Mouse (Mus musculus) neural tube, embryonic 15.5 days (tissue): ENCODE measurements at regions not wholly inside any gene's neighbourhood (a gene's known extent, or its start where the extent isn't known, plus 50 kb on each side); places are given as distances from the start of the nearest gene placed in this dataset.

Experiments
- ATAC-seq: fragments of 200-750 bp; cut with Nextera tagmentation; 2 replicates; pipeline ENCODE4 v1.8.0; 2017; ENCODE audit warnings: mild to moderate bottlenecking, moderate TSS enrichment, moderate library complexity; ENCODE audit not compliant: low FRiP score
- H3K27ac ChIP-seq: fragments of 300-500 bp; sonication (generic); replicated peaks from 2 replicates; pipeline ENCODE4 v1.5.1; 2015; ENCODE audit warnings: mild to moderate bottlenecking, inconsistent platforms
- H3K27me3 ChIP-seq: fragments of 300-500 bp; sonication (generic); replicated peaks from 2 replicates; pipeline ENCODE4 v1.6.1; 2015; ENCODE audit warnings: inconsistent platforms
- H3K36me3 ChIP-seq: fragments of 300-500 bp; sonication (generic); 2 replicates; pipeline ENCODE4 v1.6.1; 2015; ENCODE audit warnings: inconsistent platforms
- H3K4me1 ChIP-seq: fragments of 300-500 bp; sonication (generic); 2 replicates; pipeline ENCODE4 v1.6.1; 2015; ENCODE audit warnings: inconsistent platforms
- H3K4me2 ChIP-seq: fragments of 300-500 bp; sonication (generic); 2 replicates; pipeline ENCODE4 v1.6.1; 2015; ENCODE audit warnings: inconsistent platforms, mild to moderate bottlenecking, moderate library complexity
- H3K4me3 ChIP-seq: fragments of 300-500 bp; sonication (generic); replicated peaks from 2 replicates; pipeline ENCODE4 v1.5.1; 2015; ENCODE audit warnings: mild to moderate bottlenecking, inconsistent platforms
- H3K9ac ChIP-seq: fragments of 300-500 bp; sonication (generic); replicated peaks from 2 replicates; pipeline ENCODE4 v1.6.1; 2015; ENCODE audit warnings: mild to moderate bottlenecking, inconsistent platforms
- H3K9me3 ChIP-seq: fragments of 300-500 bp; sonication (generic); replicated peaks from 2 replicates; pipeline ENCODE4 v1.6.1; 2016; ENCODE audit warnings: inconsistent platforms
- WGBS: fragments of 180-500 bp; shearing (Covaris S2); methylation state at CpG from one replicate; pipeline ENCODE4 v1.1.7; 2015; ENCODE audit warnings: mixed read lengths; 5-methylcytosine and 5-hydroxymethylcytosine counted together

DNA sequence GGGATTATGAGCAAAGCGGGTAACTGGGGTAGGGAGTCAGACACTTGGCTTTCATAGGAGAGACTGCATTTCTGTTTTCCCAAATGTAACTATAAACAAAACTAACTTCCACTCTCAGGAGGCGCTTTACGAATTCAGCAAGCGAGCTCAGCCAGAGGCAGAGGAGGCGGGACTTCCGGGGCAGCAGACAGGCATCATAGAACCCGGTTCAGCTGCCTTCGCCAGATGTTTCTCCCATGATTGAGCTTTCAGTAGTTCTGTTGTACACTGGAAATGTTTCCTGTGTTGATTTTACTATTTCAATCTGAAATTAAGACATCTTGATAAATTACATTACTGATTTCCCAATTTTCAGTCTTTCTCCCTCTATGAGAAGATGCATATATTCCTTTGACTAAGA, 92.9 kb downstream of the Zfp365 start:
- no peak overlapping the region for H3K4me3 ChIP-seq
- H3K27me3 ChIP-seq: no peaks in the 10 kb centered on the region
- H3K9me3 ChIP-seq: no peaks in the 10 kb centered on the region
- no peak overlapping the region for H3K27ac ChIP-seq
- 86% methylated on average over 8 of the region's 8 CpGs for WGBS
- no peak for ATAC-seq
- no peak overlapping the region for H3K4me2 ChIP-seq
- H3K36me3 ChIP-seq: no peaks in the 10 kb centered on the region
- H3K9ac ChIP-seq: no peak overlapping the region
- H3K4me1 ChIP-seq: no peaks in the 10 kb centered on the region

DNA sequence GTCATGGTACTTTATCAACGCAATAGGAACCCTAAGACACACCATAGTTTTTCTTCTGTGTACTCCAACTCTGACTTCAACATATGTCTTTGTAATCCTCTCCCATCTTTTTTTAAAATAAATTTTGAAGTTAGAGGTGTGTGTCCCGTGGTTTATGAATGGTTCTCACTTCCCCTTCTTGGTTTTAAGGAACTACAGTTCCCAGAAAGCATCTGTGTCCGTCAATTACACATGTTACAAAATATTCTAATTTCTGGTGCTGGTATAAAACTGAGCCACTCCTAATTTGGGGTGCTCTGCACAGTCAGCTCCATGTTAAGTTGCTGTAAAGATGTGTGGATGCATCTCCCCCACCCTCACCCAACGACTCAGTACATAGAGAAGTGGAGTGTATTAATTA, 98.6 kb downstream of the Zfp365 start:
- no peaks in the 10 kb centered on the region for H3K9me3 ChIP-seq
- H3K27ac ChIP-seq: no peak overlapping the region
- no peak overlapping the region for H3K9ac ChIP-seq
- WGBS: 85% methylated on average over 4 of the region's 4 CpGs
- no peak overlapping the region for H3K4me2 ChIP-seq
- no peak overlapping the region for H3K4me3 ChIP-seq
- no peak for ATAC-seq
- H3K4me1 ChIP-seq: no peaks in the 10 kb centered on the region
- H3K27me3 ChIP-seq: no peaks in the 10 kb centered on the region
- H3K36me3 ChIP-seq: no peaks in the 10 kb centered on the region

DNA sequence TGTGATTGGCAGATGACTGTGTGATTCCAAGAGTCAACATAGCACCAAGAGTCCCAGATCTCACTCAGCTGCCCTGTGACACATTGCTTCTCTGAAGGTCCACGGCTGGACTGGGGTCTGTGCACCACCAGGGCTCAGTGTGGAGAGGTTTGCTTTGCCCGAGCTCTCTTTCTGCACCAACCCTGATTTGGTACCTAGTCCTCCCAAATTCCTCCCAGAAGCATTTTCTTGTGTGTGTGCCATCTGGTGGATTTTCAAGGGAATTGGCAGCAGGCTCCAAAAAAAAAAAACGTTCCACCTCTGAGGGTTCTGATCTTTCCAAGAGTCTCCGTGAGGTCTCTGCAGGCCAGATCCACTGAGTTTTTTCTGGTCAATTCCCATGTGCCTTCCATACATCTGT, 107.3 kb downstream of the Zfp365 start:
- H3K27ac ChIP-seq: no peak overlapping the region
- no peaks in the 10 kb centered on the region for H3K36me3 ChIP-seq
- H3K9me3 ChIP-seq: no peaks in the 10 kb centered on the region
- no peak overlapping the region for H3K9ac ChIP-seq
- ATAC-seq: no peak
- no peak overlapping the region for H3K4me3 ChIP-seq
- WGBS: 34% methylated on average over 4 of the region's 4 CpGs
- no peaks in the 10 kb centered on the region for H3K27me3 ChIP-seq
- no peak overlapping the region for H3K4me2 ChIP-seq
- no peaks in the 10 kb centered on the region for H3K4me1 ChIP-seq

DNA sequence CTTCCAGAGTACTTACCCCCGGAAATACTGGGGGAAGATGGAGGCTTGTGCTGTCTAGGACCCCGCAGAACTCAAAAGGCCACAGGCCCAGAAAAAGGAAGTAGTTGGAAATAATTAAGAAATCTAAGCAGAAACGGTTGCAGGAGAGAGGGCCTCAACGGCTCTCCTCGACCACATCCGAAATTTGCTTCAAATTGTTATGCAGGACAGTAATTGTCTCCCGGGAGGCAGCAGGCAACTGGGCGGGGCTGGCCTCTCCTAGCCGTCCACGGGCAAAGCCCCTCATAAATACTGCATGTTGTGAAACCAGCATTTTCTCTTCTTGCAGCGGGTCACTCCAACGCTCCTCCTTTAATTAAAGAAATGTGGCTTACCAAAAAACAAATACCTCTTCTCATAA, 107.8 kb downstream of the Zfp365 start:
- ATAC-seq: no peak
- Histone ChIP-seq H3K27me3 (no peaks in the 10 kb centered on the region), H3K4me2 (no peak overlapping the region), H3K4me3 (no peak overlapping the region), H3K36me3 (no peaks in the 10 kb centered on the region), H3K9me3 (no peaks in the 10 kb centered on the region), H3K27ac (no peak overlapping the region), H3K4me1 (no peaks in the 10 kb centered on the region), H3K9ac (no peak overlapping the region)
- WGBS: 37% methylated on average over 12 of the region's 12 CpGs

DNA sequence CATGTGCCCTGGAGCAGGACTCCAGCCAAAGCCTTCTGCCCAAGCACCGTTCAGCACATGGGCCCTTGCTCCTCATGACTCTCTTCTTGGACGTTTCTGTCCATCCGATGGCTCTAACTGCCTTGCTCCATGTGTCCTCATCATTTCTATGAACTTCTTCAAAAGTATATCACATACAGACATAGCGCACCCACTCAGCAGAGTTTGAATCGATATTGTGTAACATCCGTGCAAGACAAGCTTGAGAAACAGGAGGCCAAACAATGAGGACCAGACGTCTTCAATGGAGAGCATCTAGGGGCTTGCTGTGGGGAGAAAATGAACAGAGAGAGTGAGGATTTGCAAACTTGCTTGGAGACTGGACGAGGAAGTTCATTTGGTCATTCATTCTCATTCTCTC, 110.3 kb downstream of the Zfp365 start:
- H3K4me2 ChIP-seq: no peak overlapping the region
- no peaks in the 10 kb centered on the region for H3K9me3 ChIP-seq
- H3K27ac ChIP-seq: no peak overlapping the region
- H3K27me3 ChIP-seq: no peaks in the 10 kb centered on the region
- no peak overlapping the region for H3K9ac ChIP-seq
- no peak for ATAC-seq
- H3K4me3 ChIP-seq: no peak overlapping the region
- no peaks in the 10 kb centered on the region for H3K4me1 ChIP-seq
- H3K36me3 ChIP-seq: no peaks in the 10 kb centered on the region
- WGBS: 91% methylated on average over 8 of the region's 8 CpGs

DNA sequence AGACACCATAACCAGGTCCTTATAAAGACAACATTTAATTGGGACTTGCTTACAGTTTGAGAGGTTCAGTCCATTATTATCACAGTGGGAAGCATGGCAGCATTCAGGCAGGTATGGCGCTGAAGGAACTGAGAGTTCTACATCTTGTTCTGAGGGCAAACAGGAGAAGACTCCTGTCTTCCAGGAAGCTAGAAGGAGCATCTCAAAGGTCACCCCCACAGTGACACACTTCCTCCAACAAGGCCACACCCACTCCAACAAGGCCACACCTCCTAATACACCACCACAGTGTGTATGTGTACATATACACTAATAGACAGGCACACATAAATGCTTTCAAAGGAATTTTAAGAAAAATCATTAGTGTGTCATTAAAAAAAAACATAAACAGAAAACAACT, 110.8 kb downstream of the Zfp365 start:
- WGBS: 92% methylated on average over 1 of the region's 1 CpGs
- Histone ChIP-seq H3K27ac (no peak overlapping the region), H3K4me2 (no peak overlapping the region), H3K4me1 (no peaks in the 10 kb centered on the region), H3K27me3 (no peaks in the 10 kb centered on the region), H3K9me3 (no peaks in the 10 kb centered on the region), H3K36me3 (no peaks in the 10 kb centered on the region), H3K4me3 (no peak overlapping the region), H3K9ac (no peak overlapping the region)
- no peak for ATAC-seq

DNA sequence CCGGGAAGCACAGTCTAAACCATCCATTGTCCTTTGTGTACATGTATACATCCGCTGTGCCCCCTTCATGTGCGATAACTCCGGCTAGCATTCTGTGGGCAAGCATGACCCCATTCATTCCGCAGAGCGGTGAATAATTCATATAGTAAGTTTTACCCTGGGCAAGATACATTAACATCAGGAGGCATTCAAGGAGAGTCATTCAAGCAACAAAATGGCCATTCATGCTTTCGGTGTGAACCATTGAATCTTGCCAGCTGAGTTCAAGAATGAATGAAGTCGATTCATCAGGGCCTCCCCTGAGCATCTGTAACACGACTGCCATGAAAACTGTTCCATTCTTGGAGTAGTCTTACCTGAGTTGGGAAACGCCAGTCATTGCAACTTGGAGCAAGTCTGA, 113.5 kb downstream of the Zfp365 start:
- 34% methylated on average over 10 of the region's 10 CpGs for WGBS
- no peak overlapping the region for H3K4me3 ChIP-seq
- H3K9me3 ChIP-seq: no peaks in the 10 kb centered on the region
- H3K4me1 ChIP-seq: no peaks in the 10 kb centered on the region
- ATAC-seq: no peak
- H3K4me2 ChIP-seq: no peak overlapping the region
- no peak overlapping the region for H3K9ac ChIP-seq
- H3K27ac ChIP-seq: no peak overlapping the region
- H3K36me3 ChIP-seq: no peaks in the 10 kb centered on the region
- no peaks in the 10 kb centered on the region for H3K27me3 ChIP-seq

DNA sequence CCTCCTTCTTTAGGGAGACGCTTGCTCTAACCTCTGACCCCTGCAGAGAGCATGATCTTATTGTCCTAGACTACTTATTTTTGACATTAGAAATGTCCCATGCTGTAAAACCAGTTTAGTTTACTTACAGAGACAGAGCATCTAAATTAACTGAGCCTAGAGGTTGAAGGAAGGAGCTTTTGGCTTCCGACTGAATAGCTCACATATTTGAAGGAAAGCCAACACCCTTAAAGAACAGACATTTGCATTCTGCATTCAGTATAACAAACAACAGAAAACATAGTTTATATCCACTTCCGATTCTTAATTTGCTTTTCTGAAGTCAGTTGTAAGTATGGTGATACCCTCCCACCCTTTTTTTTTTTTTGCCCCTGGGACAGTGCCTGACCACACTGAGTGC, 119.3 kb downstream of the Zfp365 start:
- Histone ChIP-seq H3K9ac (no peak overlapping the region), H3K4me2 (no peak overlapping the region), H3K9me3 (no peaks in the 10 kb centered on the region), H3K4me1 (no peaks in the 10 kb centered on the region), H3K36me3 (no peaks in the 10 kb centered on the region), H3K4me3 (no peak overlapping the region), H3K27me3 (no peaks in the 10 kb centered on the region), H3K27ac (no peak overlapping the region)
- no peak for ATAC-seq
- 75% methylated on average over 3 of the region's 3 CpGs for WGBS

DNA sequence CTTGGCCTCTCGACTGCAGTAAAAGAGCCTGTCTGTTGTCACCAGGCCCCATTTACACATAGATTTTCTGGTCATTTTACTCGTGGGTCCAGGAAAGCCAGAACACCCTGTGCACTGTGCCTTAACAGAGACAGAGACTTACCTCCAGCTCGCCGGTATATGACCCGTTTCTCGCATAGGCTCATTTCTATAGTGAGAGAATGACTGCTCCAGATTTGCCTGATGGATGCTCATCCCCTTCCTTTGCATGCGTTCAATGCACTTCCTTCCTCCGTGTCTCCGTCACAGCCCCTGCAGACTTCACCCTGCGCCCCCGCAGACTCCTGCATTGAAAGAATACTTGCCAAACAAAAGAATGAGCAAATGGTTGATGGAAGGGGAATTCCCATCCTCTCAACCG, 122.8 kb downstream of the Zfp365 start:
- 81% methylated on average over 12 of the region's 12 CpGs for WGBS
- H3K4me2 ChIP-seq: no peak overlapping the region
- H3K9me3 ChIP-seq: no peaks in the 10 kb centered on the region
- ATAC-seq: no peak
- H3K36me3 ChIP-seq: no peaks in the 10 kb centered on the region
- H3K4me1 ChIP-seq: no peaks in the 10 kb centered on the region
- no peaks in the 10 kb centered on the region for H3K27me3 ChIP-seq
- no peak overlapping the region for H3K27ac ChIP-seq
- H3K9ac ChIP-seq: no peak overlapping the region
- no peak overlapping the region for H3K4me3 ChIP-seq

DNA sequence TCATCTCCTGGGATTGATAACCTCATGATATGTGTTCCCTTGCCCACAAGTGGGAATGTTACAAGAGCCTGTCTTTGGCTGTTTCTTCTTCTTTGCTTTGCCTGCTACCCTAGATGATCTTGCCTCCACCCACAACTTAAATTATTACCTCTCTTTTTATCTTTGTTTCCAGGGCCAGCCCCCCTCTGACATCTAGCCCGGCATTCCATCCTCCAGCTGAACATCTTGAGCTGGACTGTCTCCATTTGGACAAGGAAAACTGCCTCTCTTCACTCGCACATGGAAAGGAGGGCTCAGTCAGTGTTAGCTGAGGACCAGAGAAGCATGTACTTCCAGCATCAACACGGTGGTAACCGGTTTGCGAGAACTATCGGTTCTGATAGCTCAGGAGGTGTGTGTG, 124.3 kb downstream of the Zfp365 start:
- ATAC-seq: no peak
- H3K36me3 ChIP-seq: no peaks in the 10 kb centered on the region
- H3K4me3 ChIP-seq: no peak overlapping the region
- no peak overlapping the region for H3K4me2 ChIP-seq
- H3K4me1 ChIP-seq: no peaks in the 10 kb centered on the region
- H3K27me3 ChIP-seq: no peaks in the 10 kb centered on the region
- H3K27ac ChIP-seq: no peak overlapping the region
- 83% methylated on average over 6 of the region's 6 CpGs for WGBS
- H3K9me3 ChIP-seq: no peaks in the 10 kb centered on the region
- no peak overlapping the region for H3K9ac ChIP-seq

DNA sequence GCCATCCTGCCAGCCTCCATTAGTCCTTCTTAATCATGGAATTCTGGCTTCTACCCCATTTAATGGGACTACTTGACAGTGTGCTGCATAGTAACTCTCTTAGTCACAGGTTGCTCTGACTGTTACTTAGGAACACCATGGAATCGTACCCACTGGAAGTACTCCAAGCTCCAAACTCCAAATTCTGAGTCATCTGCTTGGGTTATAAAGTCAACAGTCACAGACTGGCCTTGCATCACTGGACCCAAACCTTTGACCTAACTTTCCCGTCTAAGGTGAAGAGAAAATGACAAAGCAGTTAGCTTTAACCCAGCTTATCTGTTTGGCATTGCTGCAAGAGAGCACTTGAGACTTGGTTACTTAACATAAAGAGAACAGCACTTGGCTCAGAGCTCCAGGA, 126.9 kb downstream of the Zfp365 start:
- Histone ChIP-seq H3K4me1 (no peaks in the 10 kb centered on the region), H3K4me2 (no peak overlapping the region), H3K4me3 (no peak overlapping the region), H3K9ac (no peak overlapping the region), H3K36me3 (no peaks in the 10 kb centered on the region), H3K27me3 (no peaks in the 10 kb centered on the region), H3K9me3 (no peaks in the 10 kb centered on the region), H3K27ac (no peak overlapping the region)
- WGBS: 79% methylated on average over 2 of the region's 2 CpGs
- no peak for ATAC-seq

DNA sequence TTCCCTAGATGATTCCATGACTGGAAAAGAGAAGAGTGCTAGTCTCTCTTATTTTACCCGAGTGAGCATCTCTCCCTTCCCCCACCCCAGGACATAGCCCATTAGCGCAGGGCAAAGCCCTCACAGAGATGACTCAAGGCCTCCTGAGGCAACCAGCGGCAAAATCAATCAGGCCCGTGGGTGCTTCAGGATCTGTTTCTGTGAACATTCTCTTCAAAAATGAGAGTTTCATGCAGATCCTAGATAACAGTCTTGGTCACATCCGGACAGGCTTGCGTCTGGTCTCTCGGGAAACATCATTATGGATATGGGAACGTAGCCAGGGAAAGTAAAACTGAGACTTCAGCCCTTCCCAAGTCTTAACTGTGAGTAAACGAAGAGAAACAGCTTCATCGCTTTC, 134.1 kb downstream of the Zfp365 start:
- Histone ChIP-seq H3K9me3 (no peaks in the 10 kb centered on the region), H3K9ac (no peak overlapping the region), H3K4me3 (no peak overlapping the region), H3K36me3 (no peaks in the 10 kb centered on the region), H3K4me1 (no peaks in the 10 kb centered on the region), H3K27ac (no peak overlapping the region), H3K4me2 (no peak overlapping the region), H3K27me3 (no peaks in the 10 kb centered on the region)
- ATAC-seq: no peak
- WGBS: 82% methylated on average over 10 of the region's 10 CpGs

DNA sequence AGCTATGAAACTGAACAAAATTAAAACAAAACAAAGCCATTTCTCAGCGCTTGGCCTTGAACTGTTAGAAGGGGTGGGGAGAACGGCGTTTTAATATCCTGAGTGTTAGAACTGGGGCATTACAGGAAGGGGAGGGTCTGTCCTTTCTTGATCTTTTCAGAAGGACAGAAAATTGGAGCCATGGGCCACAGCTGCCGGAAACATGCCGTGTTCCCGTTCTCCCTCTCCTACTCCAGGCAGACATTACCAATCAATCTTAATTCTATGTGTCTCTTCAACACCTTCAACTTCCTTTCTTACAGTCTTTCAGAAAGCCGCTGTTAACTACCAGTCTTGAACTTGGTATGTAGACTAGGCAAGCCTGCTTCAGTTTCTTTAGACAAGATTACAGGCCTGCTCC, 134.7 kb downstream of the Zfp365 start:
- H3K27ac ChIP-seq: no peak overlapping the region
- ATAC-seq: no peak
- H3K4me2 ChIP-seq: no peak overlapping the region
- 91% methylated on average over 7 of the region's 7 CpGs for WGBS
- H3K27me3 ChIP-seq: no peaks in the 10 kb centered on the region
- no peaks in the 10 kb centered on the region for H3K36me3 ChIP-seq
- H3K9me3 ChIP-seq: no peaks in the 10 kb centered on the region
- H3K9ac ChIP-seq: no peak overlapping the region
- no peaks in the 10 kb centered on the region for H3K4me1 ChIP-seq
- no peak overlapping the region for H3K4me3 ChIP-seq
